Mouse (Mus musculus) hindbrain, embryonic 15.5 days (tissue): Measurements from ENCODE around the gene Ccdc142. TPM values are rescaled to one million over a fixed set of nuclear protein-coding genes. Genes with fewer than 3 reads are reported as not detected.
A peak's percentile ranks its signal among the peaks of the same experiment; 100 is the strongest.

Experiments used
- ATAC-seq: fragments of 200-750 bp; cut with Nextera tagmentation; 2 replicates; pipeline ENCODE4 v1.8.0; 2017; ENCODE audit warnings: low read depth, moderate number of reproducible peaks, moderate TSS enrichment; ENCODE audit not compliant: low FRiP score
- H3K27ac ChIP-seq: fragments of 300-500 bp; sonication (generic); replicated peaks from 2 replicates; pipeline ENCODE4 v1.5.1; 2015; ENCODE audit warnings: mild to moderate bottlenecking, inconsistent platforms
- H3K27me3 ChIP-seq: fragments of 300-500 bp; sonication (generic); 2 replicates; pipeline ENCODE4 v1.6.1; 2015; ENCODE audit warnings: control low read depth, inconsistent platforms
- H3K36me3 ChIP-seq: fragments of 300-500 bp; sonication (generic); 2 replicates; pipeline ENCODE4 v1.6.1; 2015; ENCODE audit warnings: control low read depth, inconsistent platforms
- H3K4me1 ChIP-seq: fragments of 300-500 bp; sonication (generic); replicated peaks from 2 replicates; pipeline ENCODE4 v1.6.1; 2015; ENCODE audit warnings: control low read depth, inconsistent platforms
- H3K4me2 ChIP-seq: fragments of 300-500 bp; sonication (generic); 2 replicates; pipeline ENCODE4 v1.6.1; 2015; ENCODE audit warnings: moderate library complexity, mild to moderate bottlenecking, inconsistent platforms
- H3K4me3 ChIP-seq: fragments of 300-500 bp; sonication (generic); 2 replicates; pipeline ENCODE4 v1.5.1; 2015; ENCODE audit warnings: mild to moderate bottlenecking, inconsistent platforms
- H3K9ac ChIP-seq: fragments of 300-500 bp; sonication (generic); 2 replicates; pipeline ENCODE4 v1.6.1; 2015; ENCODE audit warnings: inconsistent platforms
- H3K9me3 ChIP-seq: fragments of 300-500 bp; sonication (generic); 2 replicates; pipeline ENCODE4 v1.6.1; 2016; ENCODE audit warnings: control low read depth, inconsistent platforms
- WGBS: fragments of 180-500 bp; shearing (Covaris S2); methylation state at CpG from one replicate; pipeline ENCODE4 v1.1.7; 2015; 5-methylcytosine and 5-hydroxymethylcytosine counted together
- polyA plus RNA-seq: library from polyadenylated mRNA; unstranded; fragments of >200 nt; fragmentation: Nextera tagmentation; extraction: Ambion mirVana; gene quantifications from 2 replicates; pipeline ENCODE4 v1.2.1, GENCODE M21; 2015

Ccdc142 gene
- 5.9 and 6.8 TPM in 2 replicates for polyA plus RNA-seq

GRCm38 (mm10) chr6:83101316-83101687, at the start of gene Ccdc142, which contains the start of gene Gm42688:
Gene Ccdc142 (plus strand): TSS chr6:83101601.
Gene Gm42688 (plus strand): TSS chr6:83101617.
- Histone ChIP-seq H3K9ac (peak within 1 kb of the TSS; percentile 80), H3K4me2 (peak within 1 kb of the TSS; percentile 95), H3K27me3 (peaks cover 4% of the 10 kb centered on the region; the same call in 1 of the 2 replicates), H3K9me3 (no peaks in the 10 kb centered on the region), H3K27ac (peak within 1 kb of the TSS; percentile 86), H3K36me3 (no peaks in the 10 kb centered on the region), H3K4me3 (peak within 1 kb of the TSS; percentile 62), H3K4me1 (peaks cover 21% of the 10 kb centered on the region)
- under 1% methylated on average over 25 of the region's 25 CpGs for WGBS
- ATAC-seq: peak; percentile 91

GRCm38 (mm10) chr6:83053136-83053960, 48.1 kb upstream of the Ccdc142 start:
- Histone ChIP-seq H3K9me3 (no peaks in the 10 kb centered on the region), H3K4me2 (peak overlapping the region; percentile 92), H3K27me3 (no peaks in the 10 kb centered on the region), H3K36me3 (peaks cover 14% of the 10 kb centered on the region), H3K27ac (peak overlapping the region; percentile 87), H3K4me1 (peaks cover 29% of the 10 kb centered on the region), H3K4me3 (peak overlapping the region; percentile 78), H3K9ac (peak overlapping the region; percentile 86)
- WGBS: 2% methylated on average over 26 of the region's 26 CpGs
- no peak for ATAC-seq

GRCm38 (mm10) chr6:83054074-83054851, 47.1 kb upstream of the Ccdc142 start, which contains the start of gene Aup1:
Gene Aup1 (plus strand): TSS chr6:83054521.
- Histone ChIP-seq H3K36me3 (peaks cover 14% of the 10 kb centered on the region), H3K9me3 (no peaks in the 10 kb centered on the region), H3K27ac (peak within 1 kb of the TSS; percentile 87), H3K4me1 (peaks cover 29% of the 10 kb centered on the region), H3K27me3 (no peaks in the 10 kb centered on the region), H3K9ac (peak within 1 kb of the TSS; percentile 86), H3K4me2 (peak within 1 kb of the TSS; percentile 92), H3K4me3 (peak within 1 kb of the TSS; percentile 78)
- WGBS: under 1% methylated on average over 64 of the region's 64 CpGs
- peak; percentile 98 for ATAC-seq

GRCm38 (mm10) chr6:83054871-83055431, 46.5 kb upstream of the Ccdc142 start, which contains the start of gene Htra2:
Gene Htra2 (minus strand): TSS chr6:83055273.
- H3K9ac ChIP-seq: peak within 1 kb of the TSS; percentile 86
- H3K4me3 ChIP-seq: peak within 1 kb of the TSS; percentile 78
- peak within 1 kb of the TSS; percentile 92 for H3K4me2 ChIP-seq
- no peaks in the 10 kb centered on the region for H3K9me3 ChIP-seq
- peak; percentile 17; the same call in 1 of the 2 replicates for ATAC-seq
- WGBS: under 1% methylated on average over 50 of the region's 50 CpGs
- H3K4me1 ChIP-seq: peaks cover 29% of the 10 kb centered on the region
- H3K27me3 ChIP-seq: no peaks in the 10 kb centered on the region
- peak within 1 kb of the TSS; percentile 87 for H3K27ac ChIP-seq
- H3K36me3 ChIP-seq: peaks cover 14% of the 10 kb centered on the region

GRCm38 (mm10) chr6:83057790-83058189, 43.6 kb upstream of the Ccdc142 start, which contains the start of gene Dqx1:
Gene Dqx1 (plus strand): TSS chr6:83057844.
- no peaks in the 10 kb centered on the region for H3K9me3 ChIP-seq
- no peak within 1 kb of the TSS for H3K9ac ChIP-seq
- no peak within 1 kb of the TSS for H3K27ac ChIP-seq
- no peak for ATAC-seq
- no peak within 1 kb of the TSS for H3K4me3 ChIP-seq
- H3K4me1 ChIP-seq: peaks cover 21% of the 10 kb centered on the region
- H3K36me3 ChIP-seq: peaks cover 14% of the 10 kb centered on the region
- peaks cover 22% of the 10 kb centered on the region for H3K27me3 ChIP-seq
- no peak within 1 kb of the TSS for H3K4me2 ChIP-seq
- WGBS: 56% methylated on average over 3 of the region's 3 CpGs

GRCm38 (mm10) chr6:83058725-83059124, 42.7 kb upstream of the Ccdc142 start:
- Histone ChIP-seq H3K9ac (no peak overlapping the region), H3K4me3 (no peak overlapping the region), H3K9me3 (no peaks in the 10 kb centered on the region), H3K27ac (no peak overlapping the region), H3K4me2 (no peak overlapping the region), H3K27me3 (peaks cover 31% of the 10 kb centered on the region), H3K36me3 (peaks cover 14% of the 10 kb centered on the region), H3K4me1 (peaks cover 13% of the 10 kb centered on the region)
- no peak for ATAC-seq
- WGBS: 77% methylated on average over 2 of the region's 2 CpGs

- WGBS: 41% methylated on average over 8 of the region's 8 CpGs
- no peaks in the 10 kb centered on the region for H3K9me3 ChIP-seq
- peaks cover 16% of the 10 kb centered on the region for H3K4me1 ChIP-seq
- H3K9ac ChIP-seq: no peak overlapping the region
- no peak for ATAC-seq
- H3K4me3 ChIP-seq: no peak overlapping the region
- H3K36me3 ChIP-seq: no peaks in the 10 kb centered on the region
- no peak overlapping the region for H3K4me2 ChIP-seq
- no peak overlapping the region for H3K27ac ChIP-seq
- peaks cover 91% of the 10 kb centered on the region for H3K27me3 ChIP-seq
Observed at GRCm38 (mm10) chr6:83065995-83066394, 35.4 kb upstream of the Ccdc142 start.

GRCm38 (mm10) chr6:83066441-83066840, 35.0 kb upstream of the Ccdc142 start:
- Histone ChIP-seq H3K9ac (no peak overlapping the region), H3K27me3 (peaks cover 92% of the 10 kb centered on the region), H3K4me3 (no peak overlapping the region), H3K36me3 (no peaks in the 10 kb centered on the region), H3K27ac (no peak overlapping the region), H3K4me1 (peaks cover 16% of the 10 kb centered on the region), H3K9me3 (no peaks in the 10 kb centered on the region), H3K4me2 (no peak overlapping the region)
- no peak for ATAC-seq
- WGBS: 41% methylated on average over 6 of the region's 6 CpGs

- Histone ChIP-seq H3K27ac (no peak overlapping the region), H3K4me2 (peak overlapping the region; percentile 35; the same call in 1 of the 2 replicates), H3K9ac (no peak overlapping the region), H3K36me3 (no peaks in the 10 kb centered on the region), H3K27me3 (peaks cover 91% of the 10 kb centered on the region), H3K4me3 (0 out of 2 replicates have a peak overlapping the region, but pooled peaks have one; percentile 10), H3K4me1 (peaks cover 16% of the 10 kb centered on the region), H3K9me3 (no peaks in the 10 kb centered on the region)
- WGBS: 4% methylated on average over 8 of the region's 8 CpGs
- no peak for ATAC-seq
Observed at GRCm38 (mm10) chr6:83068221-83068620, 33.2 kb upstream of the Ccdc142 start.

- Histone ChIP-seq H3K27me3 (peaks cover 90% of the 10 kb centered on the region), H3K4me1 (peaks cover 16% of the 10 kb centered on the region), H3K4me2 (peak overlapping the region; percentile 35), H3K9me3 (no peaks in the 10 kb centered on the region), H3K4me3 (peak overlapping the region; percentile 10), H3K27ac (no peak overlapping the region), H3K36me3 (no peaks in the 10 kb centered on the region), H3K9ac (no peak overlapping the region)
- no peak for ATAC-seq
- WGBS: under 1% methylated on average over 60 of the region's 81 CpGs
Observed at GRCm38 (mm10) chr6:83068706-83069487, 32.5 kb upstream of the Ccdc142 start.
